Mouse (Mus musculus) cerebellum, adult 8-10 months (tissue): ENCODE results near the gene Grsf1.

Experiments
- DNase-seq: peaks from one replicate; pipeline ENCODE4 v3.0.0; 2022

The Grsf1 gene

DNA sequence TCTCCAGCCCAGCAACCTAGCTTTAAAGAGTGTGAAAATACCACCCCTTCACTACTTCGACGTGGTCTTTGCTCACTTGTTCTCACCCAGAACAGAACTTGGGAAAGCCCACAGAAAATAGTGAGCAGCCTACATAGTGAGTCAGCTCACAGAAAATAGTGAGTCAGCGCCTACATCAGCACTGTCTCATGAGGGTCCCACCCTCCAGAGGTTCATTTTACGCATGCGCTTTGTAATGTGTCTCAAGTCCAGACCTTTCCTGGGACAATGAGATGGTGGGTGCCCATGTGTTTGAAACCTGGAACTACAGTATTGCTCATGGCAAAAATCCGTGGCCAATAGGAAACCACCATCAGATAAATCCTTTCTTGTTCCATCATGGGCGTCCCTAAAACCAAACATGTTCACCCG lies 12.0 kb upstream of the Grsf1 start:
- DNase-seq: no peak

GRCm38 (mm10) chr5:88685745-88686299 lies 9.9 kb upstream of the Grsf1 start:
- no peak for DNase-seq

- no peak for DNase-seq
Observed at GRCm38 (mm10) chr5:88685306-88685705, 9.3 kb upstream of the Grsf1 start.

DNA sequence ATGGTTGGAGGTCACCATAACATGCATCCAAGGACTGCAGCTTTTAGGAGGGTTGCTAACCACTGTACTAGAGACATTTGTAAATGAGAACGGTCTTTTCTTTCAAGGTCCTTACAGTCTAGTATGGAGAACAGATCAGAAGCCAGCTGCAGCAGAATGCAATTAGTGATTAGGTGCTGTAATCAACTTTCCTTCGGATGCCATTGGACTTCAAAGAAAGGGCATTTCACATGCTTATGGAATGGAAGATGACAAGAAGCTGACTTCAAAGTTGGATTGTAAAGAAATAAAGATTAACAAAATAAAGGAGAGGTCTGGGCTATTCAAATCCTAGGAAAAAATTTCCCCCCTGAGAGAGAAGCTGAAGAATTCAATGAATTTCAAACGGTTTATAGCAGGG lies 8.3 kb upstream of the Grsf1 start:
- no peak for DNase-seq

DNA sequence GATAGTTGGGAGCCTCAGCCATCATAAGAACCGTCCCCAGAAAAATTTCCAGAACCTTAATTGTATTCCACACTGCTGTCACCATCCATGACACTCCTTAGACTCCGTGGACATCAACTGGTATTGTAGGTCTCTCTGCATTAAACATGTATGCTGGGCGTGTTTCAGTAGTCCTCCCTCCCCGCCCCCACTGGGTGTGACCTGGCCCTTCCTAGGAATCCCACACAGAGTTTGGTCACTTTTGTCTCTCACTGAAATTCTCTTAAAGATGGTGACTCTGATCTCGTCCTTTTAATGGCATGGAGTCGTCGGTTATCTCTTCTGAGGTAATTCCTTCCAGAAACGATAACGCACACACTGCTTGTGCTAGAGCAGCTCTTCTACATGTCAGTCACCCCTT lies 7.7 kb upstream of the Grsf1 start:
- no peak for DNase-seq

GRCm38 (mm10) chr5:88680567-88680966 lies 4.6 kb upstream of the Grsf1 start:
- no peak for DNase-seq

DNA sequence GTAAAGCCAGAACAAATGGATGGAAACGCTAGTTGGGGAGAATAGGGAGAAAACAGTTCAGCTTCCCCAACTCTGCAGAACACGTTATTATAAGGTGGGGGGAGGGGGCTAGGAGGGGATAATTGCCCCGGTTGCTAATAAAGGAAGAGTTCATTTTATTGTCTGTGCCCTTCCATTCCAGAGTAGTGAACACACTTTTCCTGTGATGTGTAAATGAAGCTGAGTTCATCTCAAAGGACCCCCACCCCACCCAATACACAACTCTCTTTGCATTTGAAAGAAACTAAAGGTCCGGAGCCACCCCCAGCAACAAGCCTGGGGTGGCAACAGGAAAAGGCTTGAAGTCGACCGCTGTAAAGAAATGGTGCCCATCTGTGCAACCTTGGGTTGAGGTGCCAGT lies 3.4 kb upstream of the Grsf1 start:
- no peak for DNase-seq

- DNase-seq: no peak
Observed at GRCm38 (mm10) chr5:88678929-88679328, 3.0 kb upstream of the Grsf1 start.

DNA sequence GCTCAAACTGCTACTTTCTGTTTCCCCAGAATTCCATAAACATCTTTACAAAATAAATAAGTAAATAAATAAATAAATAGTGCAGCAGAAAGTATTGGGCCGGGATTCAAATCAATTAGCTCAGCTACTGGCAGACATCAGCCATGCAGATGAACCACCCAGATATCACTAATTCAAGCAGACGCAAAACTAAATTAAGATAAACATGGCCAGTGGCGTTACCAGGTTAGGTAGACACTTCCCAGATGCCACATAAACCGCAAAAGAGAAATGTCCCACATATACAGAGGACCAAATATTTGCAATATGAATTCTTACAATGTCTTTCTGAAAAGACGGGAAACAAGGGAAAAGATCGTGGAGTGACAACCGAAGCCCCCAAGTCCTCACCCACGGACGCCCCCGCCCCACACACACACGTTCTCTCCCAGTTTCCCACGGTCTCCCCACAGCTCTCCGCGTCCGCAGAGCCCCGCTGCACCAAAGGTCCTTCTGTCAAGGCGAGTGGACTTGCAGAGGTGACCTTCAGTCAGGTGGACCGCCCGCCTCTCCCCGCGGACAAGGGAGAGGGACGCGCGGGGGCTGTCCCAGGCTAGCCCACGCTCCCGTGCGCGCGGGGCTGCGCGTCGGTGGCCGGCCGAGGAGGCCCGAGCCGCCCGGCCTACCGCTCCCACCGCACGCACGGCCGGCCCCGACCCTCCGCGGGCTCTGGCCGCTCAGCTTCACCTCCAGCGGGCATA lies 1.1 kb downstream of the Grsf1 start:
- peak; percentile 48 for DNase-seq

DNA sequence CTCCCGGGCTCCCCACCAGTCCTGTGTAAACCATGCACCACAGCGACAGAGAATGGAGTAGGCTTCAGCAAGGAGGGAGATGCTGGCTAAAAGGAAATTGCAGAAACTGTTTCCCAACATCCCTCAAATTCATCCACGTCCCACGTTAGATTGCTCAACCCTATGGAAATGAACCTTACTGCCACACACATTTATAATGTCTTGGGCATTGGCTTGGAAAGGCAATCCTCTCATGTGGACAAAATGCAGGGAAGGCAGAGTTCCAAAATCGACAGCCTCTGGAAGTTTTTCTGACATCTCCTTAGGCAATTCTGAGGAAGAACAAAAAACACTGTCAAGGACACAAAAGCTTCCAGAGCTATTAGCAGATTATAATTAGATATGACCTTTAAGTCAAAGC lies 12.1 kb downstream of the Grsf1 start:
- no peak for DNase-seq

DNA sequence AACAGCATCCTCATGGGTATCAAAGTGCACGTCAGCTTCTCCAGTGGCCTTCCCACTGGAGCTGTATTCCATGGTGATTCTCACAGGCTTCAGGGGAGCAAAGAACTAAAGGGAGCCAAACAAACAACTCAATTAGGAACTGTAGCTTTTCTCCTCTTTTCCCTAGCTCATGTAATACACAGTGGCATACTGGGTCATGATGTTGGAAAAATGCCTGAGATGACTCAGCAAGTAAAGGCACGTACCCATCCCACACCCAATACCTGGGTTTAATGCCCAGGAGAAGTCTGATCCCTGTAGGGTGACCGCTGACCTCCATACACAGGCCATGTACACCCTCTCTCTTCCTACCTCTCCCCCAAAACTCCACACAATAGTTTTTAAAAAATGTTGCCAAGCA lies 12.8 kb downstream of the Grsf1 start:
- DNase-seq: no peak

GRCm38 (mm10) chr5:88657868-88658267 lies 18.1 kb downstream of the Grsf1 start:
- no peak for DNase-seq

DNA sequence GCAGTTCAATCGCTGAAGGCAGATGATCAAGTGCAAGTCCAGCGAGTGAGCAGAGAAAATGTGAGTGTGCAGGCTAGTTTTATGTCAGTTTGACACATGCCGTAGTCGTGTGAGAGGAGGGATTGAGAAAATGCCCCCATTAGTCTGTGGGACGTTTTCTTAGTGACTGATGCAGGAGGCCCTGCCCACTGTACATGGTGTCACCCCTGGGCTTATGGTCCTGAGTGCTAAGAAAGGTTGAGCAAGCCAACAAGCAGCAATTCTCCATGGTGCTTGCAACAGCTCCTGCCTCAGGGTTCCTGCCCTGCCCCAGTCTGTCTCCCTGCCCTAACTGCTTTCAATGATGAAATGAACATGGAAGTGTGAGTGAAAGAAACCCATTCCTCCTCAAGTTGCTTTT lies 23.4 kb downstream of the Grsf1 start:
- DNase-seq: no peak

GRCm38 (mm10) chr5:88649250-88650173 lies 26.5 kb downstream of the Grsf1 start:
- no peak for DNase-seq

GRCm38 (mm10) chr5:88645405-88645804 lies 30.6 kb downstream of the Grsf1 start:
- no peak for DNase-seq

GRCm38 (mm10) chr5:88644901-88645300 lies 31.1 kb downstream of the Grsf1 start:
- no peak for DNase-seq

DNA sequence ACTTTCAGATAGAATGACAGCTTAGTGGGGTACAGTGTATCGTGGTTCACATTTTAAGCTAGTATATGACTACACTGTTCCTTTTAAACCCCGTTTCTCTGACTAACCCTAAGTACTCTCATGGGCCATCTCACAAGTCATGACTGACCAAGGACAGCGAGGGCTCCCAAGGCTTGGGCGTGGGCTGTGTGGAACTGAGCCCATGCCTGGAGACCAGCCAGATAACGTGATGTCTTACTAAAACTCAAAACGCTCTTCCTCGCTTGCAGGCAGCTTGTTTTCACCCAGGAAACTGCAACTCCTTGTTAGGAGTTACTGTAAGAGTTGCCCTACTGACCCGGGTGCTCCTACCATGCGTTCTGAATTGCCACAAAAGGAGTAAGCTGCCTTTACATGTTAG lies 32.5 kb downstream of the Grsf1 start:
- no peak for DNase-seq

- no peak for DNase-seq
Observed at GRCm38 (mm10) chr5:88642786-88643185, 33.2 kb downstream of the Grsf1 start.

GRCm38 (mm10) chr5:88634076-88634475 lies 41.9 kb downstream of the Grsf1 start:
- no peak for DNase-seq

- no peak for DNase-seq
Observed at GRCm38 (mm10) chr5:88632463-88632862, 43.5 kb downstream of the Grsf1 start.

GRCm38 (mm10) chr5:88631545-88631944 lies 44.4 kb downstream of the Grsf1 start:
- DNase-seq: no peak

DNA sequence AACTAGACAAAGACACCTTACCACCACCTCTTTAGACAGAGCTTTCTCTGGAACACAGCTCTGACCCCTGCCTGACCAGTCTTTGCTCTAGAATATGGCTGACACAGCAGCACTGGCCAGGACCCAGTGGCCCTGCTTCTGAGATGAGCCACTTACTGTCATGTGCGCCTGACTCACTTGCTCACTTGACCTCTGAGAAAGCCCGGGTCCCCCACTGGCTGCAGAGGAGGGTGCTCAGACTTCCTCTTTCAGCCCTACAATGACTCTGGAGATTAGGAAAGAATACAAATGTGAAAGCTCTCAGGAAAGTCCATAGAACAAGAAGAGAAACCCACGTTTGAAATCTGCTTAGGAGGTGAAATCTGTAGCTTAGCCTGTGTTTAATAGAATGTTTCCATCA lies 45.1 kb downstream of the Grsf1 start:
- no peak for DNase-seq

DNA sequence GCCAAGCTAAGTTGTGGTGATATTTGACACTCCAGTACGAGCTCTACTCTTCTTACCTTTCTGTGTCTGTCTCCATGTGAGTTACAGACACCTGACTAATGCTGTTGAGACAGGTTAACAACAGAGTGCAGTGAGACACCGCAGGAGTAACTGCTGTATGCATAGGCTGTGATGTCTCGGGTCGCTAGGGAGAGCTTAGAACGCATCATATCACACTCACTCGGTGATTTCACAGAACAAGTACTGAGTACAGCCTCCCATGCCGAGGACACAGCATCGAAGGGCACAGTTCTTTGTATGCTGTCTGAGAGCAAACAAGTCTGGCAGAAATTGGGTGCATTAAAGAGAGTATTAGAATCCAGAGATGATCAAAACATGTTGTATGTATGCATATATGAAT lies 46.0 kb downstream of the Grsf1 start:
- DNase-seq: no peak

- DNase-seq: no peak
Observed at GRCm38 (mm10) chr5:88629125-88629524, 46.8 kb downstream of the Grsf1 start.
